Mouse (Mus musculus): ENCODE measurements around the gene Plk5.

Gene Plk5

GRCm38 (mm10) chr10:80386735-80387471 is 30.6 kb downstream of the Plk5 start:
- no peak for TF ChIP-seq GATA4 (IDR thresholded peaks at IDR 0.05; ENCODE audit: insufficient replicate concordance, low read length)

- no peak for TF ChIP-seq GATA4 (IDR thresholded peaks at IDR 0.05; ENCODE audit: insufficient replicate concordance, low read length)
Measured at GRCm38 (mm10) chr10:80387522-80387959, 31.3 kb downstream of the Plk5 start, which contains the start of gene Mex3d. TSS of gene Mex3d (minus strand) at chr10:80387659.

- no peak for TF ChIP-seq GATA4 (IDR thresholded peaks at IDR 0.05; ENCODE audit: insufficient replicate concordance, low read length)
Measured at GRCm38 (mm10) chr10:80388731-80389130, 32.5 kb downstream of the Plk5 start.

GRCm38 (mm10) chr10:80389185-80389708 is 33.0 kb downstream of the Plk5 start:
- no peak for TF ChIP-seq GATA4 (IDR thresholded peaks at IDR 0.05; ENCODE audit: insufficient replicate concordance, low read length)

- TF ChIP-seq GATA4 (IDR thresholded peaks at IDR 0.05; ENCODE audit: insufficient replicate concordance, low read length), result no peak
Measured at GRCm38 (mm10) chr10:80390697-80391096, 34.4 kb downstream of the Plk5 start.

- TF ChIP-seq GATA4 (IDR thresholded peaks at IDR 0.05; ENCODE audit: insufficient replicate concordance, low read length), result no peak
Measured at GRCm38 (mm10) chr10:80392687-80393086, 36.4 kb downstream of the Plk5 start.

- TF ChIP-seq GATA4 (IDR thresholded peaks at IDR 0.05; ENCODE audit: insufficient replicate concordance, low read length), result no peak
Measured at GRCm38 (mm10) chr10:80395025-80395627, 38.9 kb downstream of the Plk5 start.

- TF ChIP-seq GATA4 (IDR thresholded peaks at IDR 0.05; ENCODE audit: insufficient replicate concordance, low read length), result no peak
Measured at GRCm38 (mm10) chr10:80396822-80397523, 40.7 kb downstream of the Plk5 start.

- TF ChIP-seq GATA4 (IDR thresholded peaks at IDR 0.05; ENCODE audit: insufficient replicate concordance, low read length), result no peak
Measured at GRCm38 (mm10) chr10:80397524-80398173, 41.4 kb downstream of the Plk5 start.

- no peak for TF ChIP-seq GATA4 (IDR thresholded peaks at IDR 0.05; ENCODE audit: insufficient replicate concordance, low read length)
Measured at GRCm38 (mm10) chr10:80398174-80398535, 41.9 kb downstream of the Plk5 start.

GRCm38 (mm10) chr10:80398719-80399190 is 42.5 kb downstream of the Plk5 start:
- TF ChIP-seq GATA4 (IDR thresholded peaks at IDR 0.05; ENCODE audit: insufficient replicate concordance, low read length), result no peak

GRCm38 (mm10) chr10:80399191-80399972 is 43.1 kb downstream of the Plk5 start, which contains the start of gene Mbd3:
TSS of gene Mbd3 (minus strand) at chr10:80399550.
- no peak for TF ChIP-seq GATA4 (IDR thresholded peaks at IDR 0.05; ENCODE audit: insufficient replicate concordance, low read length)

- TF ChIP-seq GATA4 (IDR thresholded peaks at IDR 0.05; ENCODE audit: insufficient replicate concordance, low read length), result no peak
Measured at GRCm38 (mm10) chr10:80399973-80400703, 43.9 kb downstream of the Plk5 start.
